Mouse (Mus musculus): ENCODE results near the gene Pigt. TPM values are rescaled to one million over a fixed set of nuclear protein-coding genes. Genes with fewer than 3 reads are reported as not detected.

The Pigt gene
- polyA plus RNA-seq, 1 experiment, result 39.1 TPM

DNA sequence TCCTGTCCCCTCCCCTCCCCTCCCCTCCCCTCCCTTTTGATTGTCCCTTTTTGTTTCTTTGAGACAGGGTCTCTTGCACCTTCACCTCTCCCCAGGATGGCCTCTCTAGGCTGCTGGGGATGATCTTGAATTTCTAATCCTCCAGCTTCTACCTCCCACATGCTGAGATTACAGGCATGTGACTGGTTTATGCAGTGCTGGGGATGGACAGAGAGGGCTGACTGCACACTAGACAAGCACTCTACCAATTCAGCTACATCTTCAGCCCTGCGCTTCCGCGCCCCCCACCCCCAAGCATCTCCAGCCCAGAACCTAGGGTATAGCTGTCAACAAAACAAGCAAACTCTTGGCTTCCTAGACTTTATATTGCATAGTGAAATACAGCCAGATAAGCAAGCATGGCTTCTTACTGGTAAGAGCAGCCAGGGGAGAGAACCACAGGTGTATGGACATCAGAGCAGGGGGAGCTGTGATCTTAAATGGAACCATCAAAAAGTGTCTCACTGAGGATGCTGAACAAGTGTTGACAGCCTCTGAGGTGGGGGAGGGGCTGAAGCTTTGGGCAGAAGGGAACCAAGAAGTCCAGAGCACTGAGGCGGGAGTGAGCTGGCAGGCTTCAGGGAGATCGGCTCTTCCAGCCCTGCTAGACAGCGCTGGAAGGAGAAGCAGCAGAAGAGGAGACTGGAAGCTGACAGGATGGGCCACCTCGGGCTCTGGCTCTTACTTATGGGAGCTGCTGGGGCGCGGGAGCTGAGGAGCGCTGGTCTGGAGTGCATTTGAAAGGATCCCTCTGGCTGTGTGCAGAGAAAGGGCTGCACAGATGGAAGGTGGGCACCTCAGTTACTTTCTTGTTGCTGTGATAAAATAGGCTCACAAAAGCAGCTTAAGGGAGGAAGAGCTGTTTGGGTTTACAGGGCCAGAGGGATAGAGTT, 52.9 kb downstream of the Pigt start:
- Histone ChIP-seq H3K4me1 (ENCODE audit: control insufficient read depth, insufficient read depth, low read length) (no peaks in the 10 kb centered on the region), H3K4me3 (replicated peaks; ENCODE audit: control insufficient read depth, low read depth, low read length) (no peak overlapping the region), H3K27ac (ENCODE audit: control insufficient read depth, insufficient read depth, low read depth, low read length, poor library complexity) (no peak overlapping the region)
- TF ChIP-seq POLR2A (IDR thresholded peaks at IDR 0.05; ENCODE audit: borderline replicate concordance, control insufficient read depth, low read depth, low read length) (no peak), CTCF (IDR thresholded peaks at IDR 0.05; ENCODE audit: control insufficient read depth, insufficient read depth, low read length) (no peak)
- 43% methylated on average over 10 of the region's 10 CpGs for WGBS

DNA sequence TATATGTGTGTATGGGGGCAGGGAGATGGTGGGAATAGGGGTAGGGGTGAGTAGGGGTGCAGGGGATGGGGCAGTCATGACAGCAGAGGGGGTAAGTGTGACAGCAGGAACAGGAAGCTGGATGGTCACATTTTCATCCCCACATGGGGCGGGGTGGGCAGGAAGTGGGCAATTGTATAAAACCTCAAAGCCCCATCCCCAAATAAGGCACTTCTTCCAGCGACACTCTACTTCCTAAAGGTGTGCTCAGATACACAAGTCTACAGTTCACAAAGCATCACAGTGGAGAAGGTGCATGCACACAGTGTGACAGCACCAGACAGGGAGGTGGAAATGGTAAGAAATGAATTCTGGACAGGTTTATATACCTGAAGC, 53.6 kb downstream of the Pigt start:
- H3K4me1 ChIP-seq (ENCODE audit: control insufficient read depth, insufficient read depth, low read length), result no peaks in the 10 kb centered on the region

DNA sequence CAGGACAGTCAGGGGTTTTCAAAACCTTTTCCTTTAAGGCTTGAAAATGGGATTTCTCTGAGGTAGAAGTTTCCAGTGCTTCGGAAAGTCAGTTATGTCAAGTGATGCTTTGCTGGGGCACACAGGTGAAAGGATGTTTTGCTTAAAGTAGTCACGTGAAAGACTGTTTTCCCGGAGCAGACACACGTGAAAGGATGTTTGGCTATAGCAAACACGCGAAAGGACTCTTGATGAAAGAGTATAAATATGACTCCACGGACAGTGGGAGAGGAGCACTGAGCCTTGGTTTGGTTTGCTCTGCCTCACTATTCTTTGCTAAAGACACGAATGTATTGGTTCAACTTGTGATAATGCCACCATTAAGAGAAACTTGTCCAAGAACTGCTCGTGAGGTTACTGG, 54.2 kb downstream of the Pigt start:
- WGBS, result 80% methylated on average over 9 of the region's 9 CpGs
- TF ChIP-seq POLR2A (IDR thresholded peaks at IDR 0.05; ENCODE audit: borderline replicate concordance, control insufficient read depth, low read depth, low read length), result no peak
- Histone ChIP-seq H3K4me1 (ENCODE audit: control insufficient read depth, insufficient read depth, low read length) (no peaks in the 10 kb centered on the region), H3K4me3 (replicated peaks; ENCODE audit: control insufficient read depth, low read depth, low read length) (no peak overlapping the region), H3K27ac (ENCODE audit: control insufficient read depth, insufficient read depth, low read depth, low read length, poor library complexity) (no peak overlapping the region)

More for the DNA sequence above, 53.6 kb downstream of the Pigt start:
- H3K4me3 ChIP-seq (replicated peaks; ENCODE audit: control insufficient read depth, low read depth, low read length), result no peak overlapping the region
- H3K27ac ChIP-seq (ENCODE audit: control insufficient read depth, insufficient read depth, low read depth, low read length, poor library complexity), result no peak overlapping the region
- WGBS, result 5% methylated on average over 2 of the region's 2 CpGs
- TF ChIP-seq CTCF (IDR thresholded peaks at IDR 0.05; ENCODE audit: control insufficient read depth, insufficient read depth, low read length) (no peak), POLR2A (IDR thresholded peaks at IDR 0.05; ENCODE audit: borderline replicate concordance, control insufficient read depth, low read depth, low read length) (no peak)

Other genes starting within 250 kb of the Pigt start
- gene Svs3b, start 240.9 kb upstream of the Pigt start, polyA plus RNA-seq (2011; ENCODE audit: insufficient read depth, insufficient read length, low replicate concordance, missing spikeins), result not detected in 2 replicates
- not detected in 2 replicates for gene Svs4, start 219.1 kb upstream of the Pigt start, polyA plus RNA-seq (2011; ENCODE audit: insufficient read depth, insufficient read length, low replicate concordance, missing spikeins)
- not detected in 2 replicates for gene Svs3a, start 208.3 kb upstream of the Pigt start, polyA plus RNA-seq (2011; ENCODE audit: insufficient read depth, insufficient read length, low replicate concordance, missing spikeins)
- gene Svs6, start 180.8 kb upstream of the Pigt start, polyA plus RNA-seq (2011; ENCODE audit: insufficient read depth, insufficient read length, low replicate concordance, missing spikeins), result not detected in 2 replicates
- gene Svs5, start 164.8 kb upstream of the Pigt start, polyA plus RNA-seq (2011; ENCODE audit: insufficient read depth, insufficient read length, low replicate concordance, missing spikeins), result not detected in 2 replicates
- 48.8 and 108 TPM in 2 replicates for gene Slpi, start 108.4 kb upstream of the Pigt start, polyA plus RNA-seq (2011; ENCODE audit: insufficient read depth, insufficient read length, low replicate concordance, missing spikeins)
- gene Rbpjl, start 94.4 kb upstream of the Pigt start, polyA plus RNA-seq (2011; ENCODE audit: insufficient read depth, insufficient read length, low replicate concordance, missing spikeins), result not detected in 2 replicates
- 0.86 and 1.2 TPM in 2 replicates for gene Matn4, start 92.4 kb upstream of the Pigt start, polyA plus RNA-seq (2011; ENCODE audit: insufficient read depth, insufficient read length, low replicate concordance, missing spikeins)
- gene Sdc4, start 53.6 kb upstream of the Pigt start, polyA plus RNA-seq (2011; ENCODE audit: insufficient read depth, insufficient read length, low replicate concordance, missing spikeins), result 12.6 and 22.1 TPM in 2 replicates
- gene Sys1, start 40.6 kb upstream of the Pigt start, polyA plus RNA-seq (2011; ENCODE audit: insufficient read depth, insufficient read length, low replicate concordance, missing spikeins), result 10.1 and 26.7 TPM in 2 replicates
- not detected in 2 replicates for gene Gm20458, start 36.6 kb upstream of the Pigt start, polyA plus RNA-seq (2011; ENCODE audit: insufficient read depth, insufficient read length, low replicate concordance, missing spikeins)
- not detected in 2 replicates for gene Trp53tg5, start 23.8 kb upstream of the Pigt start, polyA plus RNA-seq (2011; ENCODE audit: insufficient read depth, insufficient read length, low replicate concordance, missing spikeins)
- gene Dbndd2, start 11.4 kb upstream of the Pigt start, polyA plus RNA-seq (2011; ENCODE audit: insufficient read depth, insufficient read length, low replicate concordance, missing spikeins), result 7.5 and 8.1 TPM in 2 replicates
- 2.8 TPM in 1 of 2 replicates, not detected in the other for gene Wfdc2, start 64.9 kb downstream of the Pigt start, polyA plus RNA-seq (2011; ENCODE audit: insufficient read depth, insufficient read length, low replicate concordance, missing spikeins)
- not detected in 2 replicates for gene Spint3, start 75.9 kb downstream of the Pigt start, polyA plus RNA-seq (2011; ENCODE audit: insufficient read depth, insufficient read length, low replicate concordance, missing spikeins)
- not detected in 2 replicates for gene Wfdc6a, start 87.9 kb downstream of the Pigt start, polyA plus RNA-seq (2011; ENCODE audit: insufficient read depth, insufficient read length, low replicate concordance, missing spikeins)
- gene Eppin, start 96.1 kb downstream of the Pigt start, polyA plus RNA-seq (2011; ENCODE audit: insufficient read depth, insufficient read length, low replicate concordance, missing spikeins), result not detected in 2 replicates
- not detected in 2 replicates for gene Wfdc6b, start 116.0 kb downstream of the Pigt start, polyA plus RNA-seq (2011; ENCODE audit: insufficient read depth, insufficient read length, low replicate concordance, missing spikeins)
- gene Wfdc8, start 116.1 kb downstream of the Pigt start, polyA plus RNA-seq (2011; ENCODE audit: insufficient read depth, insufficient read length, low replicate concordance, missing spikeins), result not detected in 2 replicates
- not detected in 2 replicates for gene Wfdc16, start 141.3 kb downstream of the Pigt start, polyA plus RNA-seq (2011; ENCODE audit: insufficient read depth, insufficient read length, low replicate concordance, missing spikeins)
- gene Wfdc10, start 158.5 kb downstream of the Pigt start, polyA plus RNA-seq (2011; ENCODE audit: insufficient read depth, insufficient read length, low replicate concordance, missing spikeins), result not detected in 2 replicates
- not detected in 2 replicates for gene Wfdc9, start 159.1 kb downstream of the Pigt start, polyA plus RNA-seq (2011; ENCODE audit: insufficient read depth, insufficient read length, low replicate concordance, missing spikeins)
- not detected in 2 replicates for gene Wfdc11, start 176.6 kb downstream of the Pigt start, polyA plus RNA-seq (2011; ENCODE audit: insufficient read depth, insufficient read length, low replicate concordance, missing spikeins)
- not detected in 2 replicates for gene Wfdc13, start 187.6 kb downstream of the Pigt start, polyA plus RNA-seq (2011; ENCODE audit: insufficient read depth, insufficient read length, low replicate concordance, missing spikeins)
- not detected in 2 replicates for gene Spint4, start 201.0 kb downstream of the Pigt start, polyA plus RNA-seq (2011; ENCODE audit: insufficient read depth, insufficient read length, low replicate concordance, missing spikeins)
- gene Spint5, start 217.8 kb downstream of the Pigt start, polyA plus RNA-seq (2011; ENCODE audit: insufficient read depth, insufficient read length, low replicate concordance, missing spikeins), result not detected in 2 replicates
- 2.1 and 2.2 TPM in 2 replicates for gene Wfdc3, start 248.4 kb downstream of the Pigt start, polyA plus RNA-seq (2011; ENCODE audit: insufficient read depth, insufficient read length, low replicate concordance, missing spikeins)
- gene Dnttip1, start 248.5 kb downstream of the Pigt start, polyA plus RNA-seq (2011; ENCODE audit: insufficient read depth, insufficient read length, low replicate concordance, missing spikeins), result 35.3 and 47.6 TPM in 2 replicates

Measured in bone marrow, adult 2 months (tissue).